Mouse (Mus musculus) mature B cell (primary cell): ENCODE measurements around the gene Mrpl49.

Experiments
- in situ Hi-C: fragments of 300-500 bp; cut with MboI; formaldehyde crosslinking; loops from 2 replicates; pipeline ENCODE4 v1.14.3; 2019

Mrpl49 gene

GRCm38 (mm10) chr19:6057313-6058096, at the start of gene Mrpl49, which contains the start of gene Fau:
Gene Mrpl49, minus strand, starts transcription at chr19:6057785.
Gene Fau, plus strand, starts transcription at chr19:6057844.
- in situ Hi-C loops, result no loop called here

- in situ Hi-C loops, result no loop called here
Observed at GRCm38 (mm10) chr19:6105586-6105985, 48.0 kb upstream of the Mrpl49 start, which contains the start of gene Naaladl1. Gene Naaladl1, plus strand, starts transcription at chr19:6105782.

GRCm38 (mm10) chr19:6104476-6104875, 46.9 kb upstream of the Mrpl49 start:
- in situ Hi-C loops, result no loop called here

- in situ Hi-C loops, result no loop called here
Observed at GRCm38 (mm10) chr19:6102169-6102853, 44.7 kb upstream of the Mrpl49 start.

- in situ Hi-C loops, result no loop called here
Observed at GRCm38 (mm10) chr19:6101186-6101585, 43.6 kb upstream of the Mrpl49 start.

- in situ Hi-C loops, result no loop called here
Observed at GRCm38 (mm10) chr19:6097847-6098246, 40.3 kb upstream of the Mrpl49 start.

GRCm38 (mm10) chr19:6094119-6094518, 36.5 kb upstream of the Mrpl49 start, which contains the start of gene AC131692.1:
Gene AC131692.1, plus strand, starts transcription at chr19:6094419.
- in situ Hi-C loops, result no loop called here

- in situ Hi-C loops, result no loop called here
Observed at GRCm38 (mm10) chr19:6088841-6089240, 31.3 kb upstream of the Mrpl49 start.

GRCm38 (mm10) chr19:6085417-6085879, 27.9 kb upstream of the Mrpl49 start:
- in situ Hi-C loops, result no loop called here

- in situ Hi-C loops, result no loop called here
Observed at GRCm38 (mm10) chr19:6084478-6085248, 27.1 kb upstream of the Mrpl49 start, which contains the start of the genes Zfpl1 and Cdca5. Gene Zfpl1, minus strand, starts transcription at chr19:6084956. Gene Cdca5, plus strand, starts transcription at chr19:6084983.

- in situ Hi-C loops, result no loop called here
Observed at GRCm38 (mm10) chr19:6082156-6082555, 24.6 kb upstream of the Mrpl49 start, which contains the start of gene Gm28374. Gene Gm28374, minus strand, starts transcription at chr19:6082256.

- in situ Hi-C loops, result no loop called here
Observed at GRCm38 (mm10) chr19:6079983-6080480, 22.4 kb upstream of the Mrpl49 start, which contains the start of gene Tmem262. Gene Tmem262, plus strand, starts transcription at chr19:6080033.

GRCm38 (mm10) chr19:6076564-6077393, 19.2 kb upstream of the Mrpl49 start, which contains the start of gene Vps51:
Gene Vps51, minus strand, starts transcription at chr19:6077231.
- in situ Hi-C loops, result no loop called here

GRCm38 (mm10) chr19:6073889-6074288, 16.3 kb upstream of the Mrpl49 start:
- in situ Hi-C loops, result no loop called here

- in situ Hi-C loops, result no loop called here
Observed at GRCm38 (mm10) chr19:6071261-6071660, 13.7 kb upstream of the Mrpl49 start.

GRCm38 (mm10) chr19:6070571-6071250, 13.1 kb upstream of the Mrpl49 start:
- in situ Hi-C loops, result no loop called here

GRCm38 (mm10) chr19:6069851-6070250, 12.3 kb upstream of the Mrpl49 start:
- in situ Hi-C loops, result no loop called here

- in situ Hi-C loops, result no loop called here
Observed at GRCm38 (mm10) chr19:6068951-6069350, 11.4 kb upstream of the Mrpl49 start.

- in situ Hi-C loops, result no loop called here
Observed at GRCm38 (mm10) chr19:6067724-6068415, 10.3 kb upstream of the Mrpl49 start, which contains the start of gene Tm7sf2. Gene Tm7sf2, minus strand, starts transcription at chr19:6068373.
